ENCODE assay signal across 8 mouse cellular contexts in genomic region chr3:104782061-104782681, GRCm38 (mm10). TPM values are rescaled to one million over a fixed set of nuclear protein-coding genes. Genes with fewer than 3 reads are reported as not detected.
DNase-seq lines count a peak whose midpoint lies in the region; ATAC-seq and TF ChIP-seq lines count a peak whose summit lies in the region.

No protein-coding gene starts in this region.

- no peak overlapping the region for H3K27ac ChIP-seq in testis, adult 2 months (ENCODE audit: control insufficient read depth, insufficient read depth, low read depth, low read length)
- H3K27ac ChIP-seq in intestine, postnatal 0 days (ENCODE audit: low read depth, low read length), result peak overlapping the region; percentile 37; the same call in 1 of the 2 replicates
- no peak overlapping the region for H3K27ac ChIP-seq in lung, embryonic 16.5 days (ENCODE audit: low read length)

- TF ChIP-seq POLR2A in testis, adult 2 months (IDR thresholded peaks at IDR 0.05; ENCODE audit: control insufficient read depth, low read depth, low read length), result no peak

- TF ChIP-seq CTCF in testis, adult 2 months (IDR thresholded peaks at IDR 0.05; ENCODE audit: control insufficient read depth, insufficient read depth, insufficient replicate concordance, low read depth, low read length), result no peak
- no peak for TF ChIP-seq CTCF in intestine, postnatal 0 days (IDR thresholded peaks at IDR 0.05; ENCODE audit: low read depth)

- no peak for ATAC-seq in intestine, postnatal 0 days
- ATAC-seq in lung, embryonic 16.5 days (ENCODE audit: low read depth), result no peak
- no peak for ATAC-seq in cerebellum, adult (ENCODE audit: insufficient number of reproducible peaks, low FRiP score, low TSS enrichment)

- H3K4me1 ChIP-seq in testis, adult 2 months (ENCODE audit: control insufficient read depth, insufficient read depth, low read length), result peaks cover 14% of the 10 kb centered on the region
- H3K4me1 ChIP-seq in intestine, postnatal 0 days (replicated peaks; ENCODE audit: control insufficient read depth, insufficient read depth, low read length), result peaks cover 15% of the 10 kb centered on the region
- peaks cover 20% of the 10 kb centered on the region for H3K4me1 ChIP-seq in lung, embryonic 16.5 days (replicated peaks; ENCODE audit: control insufficient read depth, insufficient read depth, low read length)

- peak overlapping the region; percentile 89 for H3K4me3 ChIP-seq in testis, adult 2 months (ENCODE audit: control insufficient read depth, low read depth, low read length)
- H3K4me3 ChIP-seq in intestine, postnatal 0 days (ENCODE audit: low read depth, low read length), result peak overlapping the region; percentile 56
- H3K4me3 ChIP-seq in lung, embryonic 16.5 days (ENCODE audit: low read length), result peak overlapping the region; percentile 62

- intact Hi-C loops in gastrocnemius, postnatal 36 days (cut with DNase I), result loop anchor here (2.0 to 10.0 kb wide), 2 partner anchors 83 to 273 kb away; partner anchors contain the start of genes Capza1, Cttnbp2nl and St7l

- H3K27me3 ChIP-seq in testis, adult 2 months (ENCODE audit: control insufficient read depth, insufficient read depth, low read length), result no peaks in the 10 kb centered on the region; the same call in 1 of the 2 replicates
- peaks cover 33% of the 10 kb centered on the region for H3K27me3 ChIP-seq in intestine, postnatal 0 days (replicated peaks; ENCODE audit: control insufficient read depth, insufficient read depth, low read length)
- H3K27me3 ChIP-seq in lung, embryonic 16.5 days (ENCODE audit: control insufficient read depth, insufficient read depth, low read depth, low read length), result peaks cover 59% of the 10 kb centered on the region

- H3K9ac ChIP-seq in intestine, postnatal 0 days (ENCODE audit: low read depth, low read length), result peak overlapping the region; percentile 67; the same call in 1 of the 2 replicates
- H3K9ac ChIP-seq in lung, embryonic 16.5 days (ENCODE audit: low read length), result no peak overlapping the region

- H3K4me2 ChIP-seq in intestine, postnatal 0 days (replicated peaks; ENCODE audit: low read depth), result peak overlapping the region; percentile 99
- peak overlapping the region; percentile 99 for H3K4me2 ChIP-seq in lung, embryonic 16.5 days (ENCODE audit: low read depth, low read length)

- no peaks in the 10 kb centered on the region for H3K9me3 ChIP-seq in intestine, postnatal 0 days (ENCODE audit: control insufficient read depth)
- no peaks in the 10 kb centered on the region for H3K9me3 ChIP-seq in lung, embryonic 16.5 days (ENCODE audit: control insufficient read depth, low read length)

- no peaks in the 10 kb centered on the region for H3K36me3 ChIP-seq in testis, adult 2 months (ENCODE audit: control insufficient read depth, insufficient read depth, low read length)
- no peaks in the 10 kb centered on the region for H3K36me3 ChIP-seq in intestine, postnatal 0 days (ENCODE audit: control insufficient read depth, insufficient read depth)
- H3K36me3 ChIP-seq in lung, embryonic 16.5 days (ENCODE audit: control insufficient read depth, insufficient read depth, low read length), result no peaks in the 10 kb centered on the region

- no peak for DNase-seq in testis, postnatal 14 days (ENCODE audit: low spot score)
- DNase-seq in gastrocnemius, postnatal 36 days, result peak; percentile 62 to 78
- no peak for DNase-seq in right cerebral cortex, adult 2 months (ENCODE audit: low spot score in 2 of 2)
- no peak for DNase-seq in layer of hippocampus, adult 9-11 months

- 40% methylated on average over 12 of the region's 12 CpGs for WGBS in intestine, postnatal 0 days
- WGBS in lung, embryonic 16.5 days, result 22% methylated on average over 12 of the region's 12 CpGs

RNA-seq across cellular contexts. Expression of gene Fam19a3, which starts 0.5 kb away (rescaled TPM):
- 9.1 and 12.6 TPM in 2 replicates for polyA plus RNA-seq in testis, adult 2 months (2012; rRNA removed)
- 1 to 10 TPM; 3.9 to 4.4 TPM for total RNA-seq in gastrocnemius, postnatal 36 days (2021)
- 0.05 and 0.22 TPM in 2 replicates for polyA plus RNA-seq in intestine, postnatal 0 days (2015; fragmentation: Nextera tagmentation; extraction: Ambion mirVana)
- 0.08 and 0.25 TPM in 2 replicates for polyA plus RNA-seq in lung, embryonic 16.5 days (2015; fragmentation: Nextera tagmentation; extraction: Ambion mirVana)

RNA-seq across cellular contexts. Expression of gene Ppm1j, which starts 1.3 kb away (rescaled TPM):
- polyA plus RNA-seq in testis, adult 2 months (2012; rRNA removed), result 178 and 205 TPM in 2 replicates
- total RNA-seq in gastrocnemius, postnatal 36 days (2021), result 10 to 100 TPM; 30.5 to 40.0 TPM
- polyA plus RNA-seq in intestine, postnatal 0 days (2015; fragmentation: Nextera tagmentation; extraction: Ambion mirVana), result 22.3 and 24.4 TPM in 2 replicates
- 3.1 and 3.4 TPM in 2 replicates for polyA plus RNA-seq in lung, embryonic 16.5 days (2015; fragmentation: Nextera tagmentation; extraction: Ambion mirVana)

RNA-seq across cellular contexts. Expression of gene Rhoc, which starts 6.0 kb away (rescaled TPM):
- 4.8 and 6.3 TPM in 2 replicates for polyA plus RNA-seq in testis, adult 2 months (2012; rRNA removed)
- 10 to 100 TPM; 31.8 to 39.4 TPM for total RNA-seq in gastrocnemius, postnatal 36 days (2021)
- 316 and 320 TPM in 2 replicates for polyA plus RNA-seq in intestine, postnatal 0 days (2015; fragmentation: Nextera tagmentation; extraction: Ambion mirVana)
- 154 and 155 TPM in 2 replicates for polyA plus RNA-seq in lung, embryonic 16.5 days (2015; fragmentation: Nextera tagmentation; extraction: Ambion mirVana)

RNA-seq across cellular contexts. Expression of gene Mov10, which starts 36.2 kb away (rescaled TPM):
- polyA plus RNA-seq in testis, adult 2 months (2012; rRNA removed), result 8.7 and 9.4 TPM in 2 replicates
- total RNA-seq in gastrocnemius, postnatal 36 days (2021), result 1 to 10 TPM; 1.3 to 1.7 TPM
- polyA plus RNA-seq in intestine, postnatal 0 days (2015; fragmentation: Nextera tagmentation; extraction: Ambion mirVana), result 144 and 157 TPM in 2 replicates
- 44.2 and 56.2 TPM in 2 replicates for polyA plus RNA-seq in lung, embryonic 16.5 days (2015; fragmentation: Nextera tagmentation; extraction: Ambion mirVana)

Comparison
In these comparisons a context has a peak if more than half of its experiments do, and no peak if none do; other contexts are left out.
1. DNase-seq: peak in gastrocnemius, postnatal 36 days (2 of 2); none in testis, postnatal 14 days (single experiment), right cerebral cortex, adult 2 months (0 of 2) and layer of hippocampus, adult 9-11 months (single experiment).
2. RNA of gene Rhoc, which starts 6.0 kb away (polyA plus RNA-seq): 316 to 320 TPM in intestine, postnatal 0 days and 154 to 155 TPM in lung, embryonic 16.5 days; 4.8 to 6.3 TPM in testis, adult 2 months; every median in the first group is over 10 times any median in the second.
3. Peak in every context shown above with its lines, with median percentiles within 50 percentile points of each other: H3K4me3 ChIP-seq.